Mouse (Mus musculus) kidney, postnatal 25 days (tissue): ENCODE measurements around the gene H1foo.

Experiments used
- DNase-seq, 2 experiments: peaks; one replicate each; pipeline ENCODE4 v3.0.0; 2021; ENCODE audit warnings: mixed read lengths in 2 of 2

Gene H1foo

GRCm38 (mm10) chr6:115962439-115963085 lies 17.8 kb downstream of the H1foo start:
- DNase-seq: no peak

- DNase-seq: peak in 1 of 2 experiments; percentile 56
Measured at GRCm38 (mm10) chr6:115963656-115964055, 18.9 kb downstream of the H1foo start.

GRCm38 (mm10) chr6:115966227-115966966 lies 21.7 kb downstream of the H1foo start:
- no peak for DNase-seq

- no peak for DNase-seq
Measured at GRCm38 (mm10) chr6:115967291-115967880, 22.6 kb downstream of the H1foo start.

GRCm38 (mm10) chr6:115968086-115968485 lies 23.3 kb downstream of the H1foo start:
- DNase-seq: no peak

- DNase-seq: no peak
Measured at GRCm38 (mm10) chr6:115968700-115969099, 24.0 kb downstream of the H1foo start.

GRCm38 (mm10) chr6:115969103-115969502 lies 24.4 kb downstream of the H1foo start:
- no peak for DNase-seq

GRCm38 (mm10) chr6:115969952-115970351 lies 25.2 kb downstream of the H1foo start:
- DNase-seq: no peak

GRCm38 (mm10) chr6:115971273-115972060 lies 26.7 kb downstream of the H1foo start:
- DNase-seq: peak in 1 of 2 experiments; percentile 79

GRCm38 (mm10) chr6:115972083-115972764 lies 27.5 kb downstream of the H1foo start:
- peak in 1 of 2 experiments; percentile 36 for DNase-seq

GRCm38 (mm10) chr6:115973139-115973875 lies 28.6 kb downstream of the H1foo start:
- DNase-seq: peak in 1 of 2 experiments; percentile 53

GRCm38 (mm10) chr6:115973881-115974662 lies 29.3 kb downstream of the H1foo start:
- DNase-seq: no peak

GRCm38 (mm10) chr6:115975606-115976005 lies 30.9 kb downstream of the H1foo start:
- no peak for DNase-seq

- peak in 1 of 2 experiments; percentile 36 for DNase-seq
Measured at GRCm38 (mm10) chr6:115977810-115978209, 33.1 kb downstream of the H1foo start.

GRCm38 (mm10) chr6:115978596-115978995 lies 33.9 kb downstream of the H1foo start:
- DNase-seq: no peak

- DNase-seq: peak in 1 of 2 experiments; percentile 75
Measured at GRCm38 (mm10) chr6:115982889-115983288, 38.2 kb downstream of the H1foo start.

- DNase-seq: peak; percentile 44 to 70
Measured at GRCm38 (mm10) chr6:115983306-115984038, 38.7 kb downstream of the H1foo start.

GRCm38 (mm10) chr6:115984580-115984979 lies 39.8 kb downstream of the H1foo start:
- no peak for DNase-seq

GRCm38 (mm10) chr6:115985622-115986021 lies 40.9 kb downstream of the H1foo start:
- no peak for DNase-seq

- no peak for DNase-seq
Measured at GRCm38 (mm10) chr6:115986472-115987095, 41.8 kb downstream of the H1foo start.
